Mouse (Mus musculus): ENCODE results near the gene Fads2.

DNA sequence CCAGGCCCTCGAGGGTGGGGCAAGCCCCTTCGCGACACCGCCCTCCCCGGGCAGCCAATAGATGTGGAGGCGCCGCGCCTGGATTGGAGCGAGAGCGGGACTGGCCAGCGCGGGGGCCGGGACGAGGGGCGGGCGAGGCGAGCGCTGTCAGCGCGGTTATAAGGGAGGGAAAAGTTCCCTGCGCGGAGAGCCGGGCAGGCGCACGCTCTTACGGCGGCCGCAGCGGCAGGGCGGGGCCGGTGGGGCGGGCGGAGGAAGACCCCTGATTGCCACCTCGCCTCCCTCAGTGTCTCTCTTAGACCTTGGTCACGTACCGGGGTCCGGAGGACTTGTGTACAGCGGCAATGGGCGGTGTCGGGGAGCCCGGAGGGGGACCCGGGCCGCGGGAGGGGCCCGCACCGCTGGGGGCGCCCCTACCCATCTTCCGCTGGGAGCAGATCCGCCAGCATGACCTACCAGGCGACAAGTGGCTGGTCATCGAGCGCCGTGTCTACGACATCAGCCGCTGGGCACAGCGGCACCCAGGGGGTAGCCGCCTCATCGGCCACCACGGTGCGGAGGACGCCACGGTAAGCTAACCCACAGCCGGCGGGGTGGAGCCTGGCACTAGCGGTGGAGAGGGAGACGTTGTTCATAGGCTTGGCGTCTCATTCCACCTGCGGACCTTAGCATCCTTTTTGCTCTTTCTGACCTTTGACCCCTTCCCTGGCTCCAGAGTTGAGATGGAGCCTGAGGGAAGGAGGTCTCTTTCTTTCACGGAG is 60.0 kb downstream of the Fads2 start, which contains the start of gene Fads3:
- TF ChIP-seq EP300 (IDR thresholded peaks at IDR 0.05; ENCODE audit: low read depth in 1 of 2, low read length in 2 of 2) (no peak), POLR2A (IDR thresholded peaks at IDR 0.05; ENCODE audit: control insufficient read depth in 1 of 2, insufficient read depth in 1 of 2, low read depth in 1 of 2, low read length in 2 of 2, poor library complexity in 1 of 2) (no peak; a peak in 1 of 4 replicates), CTCF (IDR thresholded peaks at IDR 0.05 in 2 of 3, conservative IDR thresholded peaks at IDR 0.05 in 1 of 3; ENCODE audit: control insufficient read depth in 1 of 3, insufficient read depth in 1 of 3, low read depth in 2 of 3, low read length in 3 of 3, poor library complexity in 1 of 3, severe bottlenecking in 1 of 3) (0 out of 6 replicates have a peak, but pooled peaks of 1 of the 3 experiments have one; percentile 8), TCF12 (IDR thresholded peaks at IDR 0.05; ENCODE audit: low read depth, low read length) (no peak), NELFE (IDR thresholded peaks at IDR 0.05; ENCODE audit: low read depth, low read length) (no peak; the same call in 1 of the 2 replicates), GATA1 (IDR thresholded peaks at IDR 0.05; ENCODE audit: low read depth, low read length) (no peak), MAX (IDR thresholded peaks at IDR 0.05; ENCODE audit: low read length) (no peak), KAT2A (conservative IDR thresholded peaks at IDR 0.05; ENCODE audit: low read depth, low read length) (no peak), CHD2 (IDR thresholded peaks at IDR 0.05; ENCODE audit: low read length) (no peak), POLR2AphosphoS2 (IDR thresholded peaks at IDR 0.05; ENCODE audit: low read length) (no peak), HCFC1 (IDR thresholded peaks at IDR 0.05; ENCODE audit: low read depth, low read length) (no peak), MYC (IDR thresholded peaks at IDR 0.05; ENCODE audit: low read depth, low read length) (no peak), USF1 (IDR thresholded peaks at IDR 0.05; ENCODE audit: low read depth, low read length) (no peak), MYB (IDR thresholded peaks at IDR 0.05; ENCODE audit: low read depth, low read length) (no peak)
